Mouse (Mus musculus): Measurements from ENCODE around the gene Cadps2. TPM values are rescaled to one million over a fixed set of nuclear protein-coding genes. Genes with fewer than 3 reads are reported as not detected.

Gene Cadps2
- polyA plus RNA-seq, 1 experiment = not detected

DNA sequence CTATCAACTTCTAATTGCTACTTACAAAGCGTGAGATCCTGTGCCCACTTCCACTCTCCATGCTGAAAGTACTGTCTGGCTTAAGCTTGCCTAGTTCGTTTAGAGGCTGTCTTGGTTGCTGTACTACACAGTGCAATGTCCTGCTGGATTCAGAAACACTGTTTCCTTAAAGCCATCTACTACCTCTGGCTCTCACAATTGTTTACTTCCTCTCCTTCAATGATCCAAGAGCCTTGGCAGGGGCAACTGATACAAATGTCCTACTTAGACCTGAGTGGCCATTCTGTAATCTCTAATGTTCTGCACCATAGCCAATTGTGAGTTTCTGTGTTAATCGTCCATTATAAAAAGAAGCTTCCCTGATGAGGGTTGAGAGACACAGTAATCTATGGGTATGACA, 47.4 kb downstream of the Cadps2 start:
- H3K27ac ChIP-seq (ENCODE audit: insufficient read depth, low read length) = no peak overlapping the region
- TF ChIP-seq CTCF (IDR thresholded peaks at IDR 0.05; ENCODE audit: borderline replicate concordance, insufficient read depth, low read length) (no peak), POLR2A (IDR thresholded peaks at IDR 0.05; ENCODE audit: low read depth, low read length) (no peak)
- no peak overlapping the region for H3K4me3 ChIP-seq (ENCODE audit: insufficient read depth, low read length)
- no peaks in the 10 kb centered on the region for H3K4me1 ChIP-seq (ENCODE audit: control insufficient read depth, insufficient read depth, low read length)

DNA sequence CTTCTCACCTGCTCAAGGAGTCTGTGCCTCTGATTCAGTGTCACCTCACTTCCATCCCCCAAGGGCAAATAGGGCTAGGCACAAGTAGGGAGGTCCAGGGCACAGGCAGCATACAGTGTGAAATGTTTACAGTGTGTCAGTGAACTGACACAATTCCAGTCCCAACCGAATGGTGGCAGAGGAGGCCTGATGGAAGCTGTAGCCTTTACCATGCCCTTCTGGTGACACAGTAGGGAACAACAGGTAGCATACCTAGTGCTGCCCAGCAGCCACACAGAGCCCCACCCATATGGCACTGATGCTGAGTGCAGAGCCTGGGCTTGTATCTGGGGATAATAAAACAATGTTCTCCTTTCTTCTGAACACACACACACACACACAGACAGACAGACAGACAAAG, 61.6 kb downstream of the Cadps2 start:
- Histone ChIP-seq H3K4me1 (ENCODE audit: control insufficient read depth, insufficient read depth, low read length) (no peaks in the 10 kb centered on the region), H3K27ac (ENCODE audit: insufficient read depth, low read length) (no peak overlapping the region), H3K4me3 (ENCODE audit: insufficient read depth, low read length) (no peak overlapping the region)
- TF ChIP-seq CTCF (IDR thresholded peaks at IDR 0.05; ENCODE audit: borderline replicate concordance, insufficient read depth, low read length) = no peak
- no peak for TF ChIP-seq POLR2A (IDR thresholded peaks at IDR 0.05; ENCODE audit: low read depth, low read length)

DNA sequence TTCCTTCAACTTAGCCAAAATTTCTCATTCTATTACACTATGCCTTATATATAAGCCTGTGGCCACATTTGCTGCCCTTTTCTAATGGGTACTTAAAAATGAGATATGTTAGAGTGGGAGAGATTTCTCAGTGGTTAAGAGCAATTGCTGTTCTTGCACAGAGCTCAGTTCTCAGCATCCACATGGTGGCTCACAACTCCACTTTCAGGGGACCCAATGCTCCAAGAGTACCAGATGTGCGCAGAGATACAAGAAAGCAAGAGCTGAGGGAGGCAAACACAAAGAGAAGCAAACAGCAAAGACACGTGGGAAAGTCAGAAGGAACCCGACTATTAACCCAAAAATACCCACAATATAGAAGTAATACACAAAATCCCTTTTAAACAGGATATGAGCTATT, 77.0 kb downstream of the Cadps2 start:
- H3K4me3 ChIP-seq (ENCODE audit: insufficient read depth, low read length) = no peak overlapping the region
- no peaks in the 10 kb centered on the region for H3K4me1 ChIP-seq (ENCODE audit: control insufficient read depth, insufficient read depth, low read length)
- TF ChIP-seq CTCF (IDR thresholded peaks at IDR 0.05; ENCODE audit: borderline replicate concordance, insufficient read depth, low read length) (no peak), POLR2A (IDR thresholded peaks at IDR 0.05; ENCODE audit: low read depth, low read length) (no peak)
- H3K27ac ChIP-seq (ENCODE audit: insufficient read depth, low read length) = no peak overlapping the region

DNA sequence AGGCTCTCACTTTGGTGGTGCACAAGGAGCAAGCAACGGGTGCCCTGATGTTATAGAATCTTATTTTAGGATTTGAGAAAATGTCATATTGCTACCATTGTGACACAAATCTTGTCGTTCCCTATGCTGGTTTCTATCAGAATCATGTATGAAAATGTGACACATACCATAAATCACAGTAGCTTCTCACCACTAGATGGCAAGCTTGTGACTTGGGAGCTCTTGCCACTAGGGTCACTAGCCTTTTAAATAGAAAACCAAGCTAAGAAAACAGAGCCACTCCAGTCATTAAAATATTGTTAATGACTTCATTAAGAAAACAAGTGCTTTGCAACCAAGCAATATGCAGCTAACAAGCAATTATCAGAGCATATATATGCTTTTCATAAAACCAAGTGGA, 81.0 kb downstream of the Cadps2 start:
- no peak overlapping the region for H3K27ac ChIP-seq (ENCODE audit: insufficient read depth, low read length)
- no peak overlapping the region for H3K4me3 ChIP-seq (ENCODE audit: insufficient read depth, low read length)
- no peaks in the 10 kb centered on the region for H3K4me1 ChIP-seq (ENCODE audit: control insufficient read depth, insufficient read depth, low read length)
- TF ChIP-seq CTCF (IDR thresholded peaks at IDR 0.05; ENCODE audit: borderline replicate concordance, insufficient read depth, low read length) (no peak), POLR2A (IDR thresholded peaks at IDR 0.05; ENCODE audit: low read depth, low read length) (no peak)

DNA sequence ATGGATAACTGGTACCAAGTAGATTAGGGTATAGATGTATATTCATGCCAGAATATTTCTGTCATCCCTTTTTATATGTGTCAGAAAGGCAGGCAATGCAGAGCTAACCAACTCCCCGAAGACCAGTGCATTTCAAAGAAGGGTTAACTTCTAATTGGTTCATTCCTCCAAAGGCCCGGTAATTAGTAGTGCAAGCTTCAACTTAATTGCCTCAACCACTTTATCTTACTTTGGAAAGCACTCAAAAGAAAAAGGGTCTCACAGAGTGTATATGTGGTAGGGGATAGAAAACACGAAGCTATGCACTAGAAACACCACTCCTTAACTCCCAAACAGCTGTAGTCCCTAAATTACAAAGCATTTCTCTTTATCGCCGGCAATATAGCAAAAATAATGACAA, 90.4 kb downstream of the Cadps2 start:
- no peaks in the 10 kb centered on the region for H3K4me1 ChIP-seq (ENCODE audit: control insufficient read depth, insufficient read depth, low read length)
- H3K4me3 ChIP-seq (ENCODE audit: insufficient read depth, low read length) = no peak overlapping the region
- H3K27ac ChIP-seq (ENCODE audit: insufficient read depth, low read length) = no peak overlapping the region
- TF ChIP-seq CTCF (IDR thresholded peaks at IDR 0.05; ENCODE audit: borderline replicate concordance, insufficient read depth, low read length) (no peak), POLR2A (IDR thresholded peaks at IDR 0.05; ENCODE audit: low read depth, low read length) (no peak)

DNA sequence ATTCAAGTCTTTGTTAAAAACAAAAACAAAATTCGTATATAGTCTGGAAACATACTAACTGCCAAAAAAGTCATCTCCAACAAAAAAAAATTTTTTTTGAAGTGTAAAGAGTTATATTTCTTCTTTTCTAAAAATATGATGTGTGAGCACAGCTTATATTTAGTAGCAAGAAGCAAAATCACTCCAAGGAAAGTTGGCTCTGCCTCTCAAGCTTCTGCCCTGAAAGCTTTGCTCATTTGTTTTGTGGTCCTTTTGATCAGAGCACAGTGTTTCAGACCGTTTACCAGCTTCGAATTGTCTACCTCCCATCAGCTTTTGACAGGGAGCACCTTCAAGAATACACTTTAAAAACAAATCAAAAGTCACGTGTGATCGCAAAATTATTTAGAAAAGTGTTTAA, 99.2 kb downstream of the Cadps2 start:
- Histone ChIP-seq H3K4me1 (ENCODE audit: control insufficient read depth, insufficient read depth, low read length) (no peaks in the 10 kb centered on the region), H3K4me3 (ENCODE audit: insufficient read depth, low read length) (no peak overlapping the region), H3K27ac (ENCODE audit: insufficient read depth, low read length) (no peak overlapping the region)
- no peak for TF ChIP-seq POLR2A (IDR thresholded peaks at IDR 0.05; ENCODE audit: low read depth, low read length)
- TF ChIP-seq CTCF (IDR thresholded peaks at IDR 0.05; ENCODE audit: borderline replicate concordance, insufficient read depth, low read length) = no peak

DNA sequence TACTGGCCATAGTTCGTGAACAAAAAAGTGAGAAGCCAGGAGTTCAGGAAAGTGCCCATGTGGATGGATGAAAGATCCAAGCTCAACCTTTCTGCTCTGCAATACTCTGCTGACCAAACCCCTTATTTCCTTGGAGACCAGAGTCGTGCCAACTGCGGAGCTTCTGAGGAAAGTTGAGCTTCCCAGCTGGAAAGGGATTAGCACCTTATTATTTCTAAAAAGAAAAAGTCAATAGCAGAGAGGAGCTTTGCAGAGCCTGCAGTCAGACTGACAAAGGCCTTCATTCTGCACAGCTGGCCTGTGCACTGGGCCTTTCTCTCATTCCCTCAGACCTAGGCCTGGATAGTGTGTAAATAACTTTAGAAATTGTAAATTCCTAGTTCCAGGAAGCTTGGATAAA, 106.5 kb downstream of the Cadps2 start:
- Histone ChIP-seq H3K27ac (ENCODE audit: insufficient read depth, low read length) (no peak overlapping the region), H3K4me1 (ENCODE audit: control insufficient read depth, insufficient read depth, low read length) (no peaks in the 10 kb centered on the region), H3K4me3 (ENCODE audit: insufficient read depth, low read length) (no peak overlapping the region)
- TF ChIP-seq POLR2A (IDR thresholded peaks at IDR 0.05; ENCODE audit: low read depth, low read length) (no peak), CTCF (IDR thresholded peaks at IDR 0.05; ENCODE audit: borderline replicate concordance, insufficient read depth, low read length) (no peak)

DNA sequence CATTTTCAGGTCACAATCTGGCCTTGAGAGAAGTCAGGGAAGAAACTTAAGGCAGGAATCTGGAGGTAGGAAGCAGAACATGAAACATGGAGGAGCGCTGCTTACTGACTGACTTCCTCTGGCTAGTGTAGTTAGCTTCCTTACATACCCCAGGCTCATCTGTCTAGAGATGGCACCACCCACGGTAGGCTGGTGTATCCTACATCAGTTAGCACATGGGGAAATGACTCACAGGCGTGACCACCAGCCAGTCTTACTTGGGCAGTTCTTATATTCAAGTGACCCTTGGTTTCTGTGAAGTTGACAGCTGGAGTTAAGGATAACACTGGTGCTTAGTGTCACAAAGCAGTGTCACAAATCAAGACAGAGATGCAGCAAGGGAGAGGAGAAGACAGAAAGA, 110.6 kb downstream of the Cadps2 start:
- no peak overlapping the region for H3K27ac ChIP-seq (ENCODE audit: insufficient read depth, low read length)
- H3K4me3 ChIP-seq (ENCODE audit: insufficient read depth, low read length) = no peak overlapping the region
- H3K4me1 ChIP-seq (ENCODE audit: control insufficient read depth, insufficient read depth, low read length) = no peaks in the 10 kb centered on the region
- TF ChIP-seq CTCF (IDR thresholded peaks at IDR 0.05; ENCODE audit: borderline replicate concordance, insufficient read depth, low read length) (no peak), POLR2A (IDR thresholded peaks at IDR 0.05; ENCODE audit: low read depth, low read length) (no peak)

DNA sequence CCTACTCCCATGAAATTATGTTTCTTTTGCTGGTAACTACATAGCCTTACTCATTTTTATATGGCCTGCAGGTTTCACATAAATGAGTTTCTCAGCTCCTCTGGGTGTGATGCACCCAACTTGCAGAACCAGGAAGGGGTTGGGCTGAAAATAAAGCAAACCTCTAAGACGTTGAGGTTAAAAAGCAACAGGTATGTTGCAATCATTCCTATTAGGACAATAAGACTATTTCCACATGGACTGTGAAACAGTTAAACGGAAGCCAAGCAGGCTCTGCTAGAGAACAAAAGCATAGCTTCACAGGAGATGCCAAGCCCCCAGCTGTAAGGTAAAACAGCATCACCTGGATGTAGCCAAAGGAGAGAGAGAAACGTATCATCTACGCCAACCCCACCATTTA, 115.5 kb downstream of the Cadps2 start:
- H3K27ac ChIP-seq (ENCODE audit: insufficient read depth, low read length) = no peak overlapping the region

DNA sequence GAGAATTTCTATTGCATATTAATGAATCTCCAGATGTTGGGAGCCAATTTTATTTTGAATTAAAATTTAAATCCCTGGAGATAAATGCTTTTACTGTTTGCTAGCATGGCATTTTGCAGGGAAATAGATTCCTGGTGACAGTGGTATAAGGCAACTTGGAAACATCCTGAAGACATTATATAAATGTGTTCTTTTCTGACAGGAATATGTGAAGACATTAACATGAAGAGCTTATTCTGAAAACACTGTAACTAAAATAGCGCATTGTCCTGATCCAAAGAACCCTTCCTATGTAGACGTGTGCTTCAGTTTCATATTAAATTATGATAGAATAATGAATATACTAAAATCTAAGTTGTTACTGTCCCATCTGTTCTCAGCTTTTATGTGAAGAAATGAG, 118.8 kb downstream of the Cadps2 start:
- H3K27ac ChIP-seq (ENCODE audit: insufficient read depth, low read length) = no peak overlapping the region
- TF ChIP-seq POLR2A (IDR thresholded peaks at IDR 0.05; ENCODE audit: low read depth, low read length) (no peak), CTCF (IDR thresholded peaks at IDR 0.05; ENCODE audit: borderline replicate concordance, insufficient read depth, low read length) (no peak)
- no peaks in the 10 kb centered on the region for H3K4me1 ChIP-seq (ENCODE audit: control insufficient read depth, insufficient read depth, low read length)
- no peak overlapping the region for H3K4me3 ChIP-seq (ENCODE audit: insufficient read depth, low read length)

More for the DNA sequence above, 115.5 kb downstream of the Cadps2 start:
- Histone ChIP-seq H3K4me3 (ENCODE audit: insufficient read depth, low read length) (no peak overlapping the region), H3K4me1 (ENCODE audit: control insufficient read depth, insufficient read depth, low read length) (no peaks in the 10 kb centered on the region)
- TF ChIP-seq POLR2A (IDR thresholded peaks at IDR 0.05; ENCODE audit: low read depth, low read length) (no peak), CTCF (IDR thresholded peaks at IDR 0.05; ENCODE audit: borderline replicate concordance, insufficient read depth, low read length) (no peak)

DNA sequence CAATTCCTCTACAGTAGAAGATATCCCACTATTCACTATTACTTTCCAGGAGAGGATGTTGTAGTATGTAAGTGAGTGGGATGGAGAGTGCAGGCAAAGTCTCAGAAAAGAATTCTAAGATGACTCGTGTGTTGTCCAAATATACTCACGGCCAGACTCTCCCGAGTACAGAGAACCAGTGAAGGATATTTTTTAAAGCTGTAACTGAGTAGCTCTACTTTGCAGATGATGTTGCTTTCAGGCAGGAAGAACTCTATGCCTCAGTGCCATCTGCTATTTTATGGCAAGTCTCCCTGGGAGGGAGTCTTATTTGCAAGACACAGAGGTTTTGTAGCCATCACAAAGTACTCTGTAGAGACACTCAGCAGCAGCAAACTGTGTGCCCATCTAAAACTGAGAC, 131.7 kb downstream of the Cadps2 start:
- no peak overlapping the region for H3K4me3 ChIP-seq (ENCODE audit: insufficient read depth, low read length)
- H3K4me1 ChIP-seq (ENCODE audit: control insufficient read depth, insufficient read depth, low read length) = no peaks in the 10 kb centered on the region
- TF ChIP-seq CTCF (IDR thresholded peaks at IDR 0.05; ENCODE audit: borderline replicate concordance, insufficient read depth, low read length) (no peak), POLR2A (IDR thresholded peaks at IDR 0.05; ENCODE audit: low read depth, low read length) (no peak)
- no peak overlapping the region for H3K27ac ChIP-seq (ENCODE audit: insufficient read depth, low read length)
